Mouse (Mus musculus) liver, embryonic 13.5 days (tissue): ENCODE measurements at regions not wholly inside any gene's neighbourhood (a gene's known extent, or its start where the extent isn't known, plus 50 kb on each side); places are given as distances from the start of the nearest gene placed in this dataset.

Experiments
- ATAC-seq: fragments of 200-750 bp; cut with Nextera tagmentation; 2 replicates; pipeline ENCODE4 v1.8.0; 2017; ENCODE audit warnings: low read depth, mild to moderate bottlenecking, moderate number of reproducible peaks, moderate library complexity
- DNase-seq: peaks from one replicate; pipeline ENCODE4 v3.0.0; 2022
- H3K27ac ChIP-seq: fragments of 300-500 bp; sonication (generic); 2 replicates; pipeline ENCODE4 v1.5.1; 2015; ENCODE audit warnings: moderate library complexity, mild to moderate bottlenecking, inconsistent platforms
- H3K27me3 ChIP-seq: fragments of 300-500 bp; sonication (generic); 2 replicates; pipeline ENCODE4 v1.6.1; 2015; ENCODE audit warnings: mild to moderate bottlenecking, inconsistent platforms
- H3K36me3 ChIP-seq: fragments of 300-500 bp; sonication (generic); 2 replicates; pipeline ENCODE4 v1.6.1; 2015; ENCODE audit warnings: mild to moderate bottlenecking, inconsistent platforms
- H3K4me1 ChIP-seq: fragments of 300-500 bp; sonication (generic); replicated peaks from 2 replicates; pipeline ENCODE4 v1.6.1; 2015; ENCODE audit warnings: inconsistent platforms
- H3K4me2 ChIP-seq: fragments of 300-500 bp; sonication (generic); 2 replicates; pipeline ENCODE4 v1.6.1; 2015; ENCODE audit warnings: inconsistent platforms, mild to moderate bottlenecking, moderate library complexity
- H3K4me3 ChIP-seq: fragments of 300-500 bp; sonication (generic); replicated peaks from 2 replicates; pipeline ENCODE4 v1.5.1; 2015; ENCODE audit warnings: mild to moderate bottlenecking, inconsistent platforms
- H3K9ac ChIP-seq: fragments of 300-500 bp; sonication (generic); 2 replicates; pipeline ENCODE4 v1.6.1; 2015; ENCODE audit warnings: mild to moderate bottlenecking, inconsistent platforms
- H3K9me3 ChIP-seq: fragments of 300-500 bp; sonication (generic); replicated peaks from 2 replicates; pipeline ENCODE4 v1.6.1; 2016; ENCODE audit warnings: inconsistent platforms
- WGBS: fragments of 180-500 bp; shearing (Covaris S2); methylation state at CpG from one replicate; pipeline ENCODE4 v1.1.7; 2015; ENCODE audit not compliant: insufficient replicate concordance; 5-methylcytosine and 5-hydroxymethylcytosine counted together

- H3K4me2 ChIP-seq: no peak overlapping the region
- no peaks in the 10 kb centered on the region for H3K9me3 ChIP-seq
- H3K9ac ChIP-seq: no peak overlapping the region
- H3K27ac ChIP-seq: no peak overlapping the region
- no peak overlapping the region for H3K4me3 ChIP-seq
- 67% methylated on average over 8 of the region's 8 CpGs for WGBS
- ATAC-seq (no peak), DNase-seq (no peak)
- H3K27me3 ChIP-seq: no peaks in the 10 kb centered on the region
- H3K4me1 ChIP-seq: no peaks in the 10 kb centered on the region
- no peaks in the 10 kb centered on the region for H3K36me3 ChIP-seq
Observed at GRCm38 (mm10) chr11:65358908-65359307, 89.1 kb upstream of the Myocd start.

- Histone ChIP-seq H3K4me2 (no peak overlapping the region), H3K9ac (no peak overlapping the region), H3K9me3 (no peaks in the 10 kb centered on the region), H3K4me3 (no peak overlapping the region), H3K36me3 (no peaks in the 10 kb centered on the region), H3K27me3 (no peaks in the 10 kb centered on the region), H3K27ac (no peak overlapping the region), H3K4me1 (no peaks in the 10 kb centered on the region)
- 55% methylated on average over 3 of the region's 3 CpGs for WGBS
- ATAC-seq (no peak), DNase-seq (no peak)
Observed at GRCm38 (mm10) chr11:65352516-65352915, 82.7 kb upstream of the Myocd start.

- DNase-seq (no peak), ATAC-seq (no peak)
- no peak overlapping the region for H3K4me2 ChIP-seq
- no peaks in the 10 kb centered on the region for H3K4me1 ChIP-seq
- WGBS: 48% methylated on average over 5 of the region's 5 CpGs
- no peaks in the 10 kb centered on the region for H3K9me3 ChIP-seq
- H3K36me3 ChIP-seq: no peaks in the 10 kb centered on the region
- H3K9ac ChIP-seq: no peak overlapping the region
- H3K4me3 ChIP-seq: no peak overlapping the region
- no peak overlapping the region for H3K27ac ChIP-seq
- no peaks in the 10 kb centered on the region for H3K27me3 ChIP-seq
Observed at GRCm38 (mm10) chr11:65349013-65349412, 79.2 kb upstream of the Myocd start.

- H3K9ac ChIP-seq: no peak overlapping the region
- no peaks in the 10 kb centered on the region for H3K27me3 ChIP-seq
- no peaks in the 10 kb centered on the region for H3K4me1 ChIP-seq
- H3K9me3 ChIP-seq: no peaks in the 10 kb centered on the region
- no peak overlapping the region for H3K27ac ChIP-seq
- DNase-seq (no peak), ATAC-seq (no peak)
- no peak overlapping the region for H3K4me2 ChIP-seq
- WGBS: 61% methylated on average over 8 of the region's 8 CpGs
- H3K4me3 ChIP-seq: no peak overlapping the region
- H3K36me3 ChIP-seq: no peaks in the 10 kb centered on the region
Observed at GRCm38 (mm10) chr11:65341683-65342440, 72.1 kb upstream of the Myocd start.

- Histone ChIP-seq H3K4me1 (no peaks in the 10 kb centered on the region), H3K4me3 (no peak overlapping the region), H3K27me3 (no peaks in the 10 kb centered on the region), H3K9me3 (no peaks in the 10 kb centered on the region), H3K4me2 (no peak overlapping the region), H3K27ac (no peak overlapping the region), H3K9ac (no peak overlapping the region), H3K36me3 (no peaks in the 10 kb centered on the region)
- ATAC-seq (no peak), DNase-seq (no peak)
- WGBS: 45% methylated on average over 5 of the region's 5 CpGs
Observed at GRCm38 (mm10) chr11:65334286-65334685, 64.5 kb upstream of the Myocd start.

- WGBS: 45% methylated on average over 2 of the region's 2 CpGs
- DNase-seq: no peak
Observed at GRCm38 (mm10) chr11:65333101-65333500, 63.3 kb upstream of the Myocd start.

GRCm38 (mm10) chr11:65322877-65323440 lies 53.2 kb upstream of the Myocd start:
- DNase-seq (no peak), ATAC-seq (no peak)
- Histone ChIP-seq H3K9ac (no peak overlapping the region), H3K27ac (no peak overlapping the region), H3K36me3 (no peaks in the 10 kb centered on the region), H3K4me2 (no peak overlapping the region), H3K4me3 (no peak overlapping the region), H3K27me3 (no peaks in the 10 kb centered on the region), H3K4me1 (no peaks in the 10 kb centered on the region), H3K9me3 (no peaks in the 10 kb centered on the region)
- 42% methylated on average over 4 of the region's 4 CpGs for WGBS

More at GRCm38 (mm10) chr11:65333101-65333500, 63.3 kb upstream of the Myocd start:
- no peaks in the 10 kb centered on the region for H3K27me3 ChIP-seq
- H3K27ac ChIP-seq: no peak overlapping the region
- no peaks in the 10 kb centered on the region for H3K9me3 ChIP-seq
- H3K4me3 ChIP-seq: no peak overlapping the region
- H3K4me1 ChIP-seq: no peaks in the 10 kb centered on the region
- no peaks in the 10 kb centered on the region for H3K36me3 ChIP-seq
- H3K9ac ChIP-seq: no peak overlapping the region
- ATAC-seq: no peak
- no peak overlapping the region for H3K4me2 ChIP-seq
